Mouse (Mus musculus): ENCODE data around the gene Itpr1. TPM values are rescaled to one million over a fixed set of nuclear protein-coding genes. Genes with fewer than 3 reads are reported as not detected.

The Itpr1 gene
- polyA plus RNA-seq, 1 experiment from 2014 or later = 6.5 TPM

DNA sequence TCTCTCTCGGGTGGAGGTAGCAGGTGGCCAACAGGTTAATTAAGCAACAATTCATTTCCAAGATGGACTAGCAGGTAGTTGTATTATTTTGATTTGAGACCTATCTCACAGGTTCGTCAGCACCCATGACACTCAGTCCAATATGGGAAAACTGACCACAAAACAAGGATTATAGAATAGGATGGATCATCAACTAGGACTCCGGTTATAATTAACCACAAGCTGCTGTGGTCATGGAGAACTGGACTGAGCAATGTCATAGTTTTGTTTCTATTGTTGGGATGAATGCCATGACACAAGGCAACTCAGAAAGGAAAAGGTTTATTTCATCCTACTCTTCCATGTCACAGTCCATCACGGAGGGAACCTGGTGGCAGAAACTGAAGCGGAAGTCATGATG lies 252.3 kb downstream of the Itpr1 start:
- no peak overlapping the region for H3K27ac ChIP-seq (replicated peaks; ENCODE audit: low read depth, low read length)

DNA sequence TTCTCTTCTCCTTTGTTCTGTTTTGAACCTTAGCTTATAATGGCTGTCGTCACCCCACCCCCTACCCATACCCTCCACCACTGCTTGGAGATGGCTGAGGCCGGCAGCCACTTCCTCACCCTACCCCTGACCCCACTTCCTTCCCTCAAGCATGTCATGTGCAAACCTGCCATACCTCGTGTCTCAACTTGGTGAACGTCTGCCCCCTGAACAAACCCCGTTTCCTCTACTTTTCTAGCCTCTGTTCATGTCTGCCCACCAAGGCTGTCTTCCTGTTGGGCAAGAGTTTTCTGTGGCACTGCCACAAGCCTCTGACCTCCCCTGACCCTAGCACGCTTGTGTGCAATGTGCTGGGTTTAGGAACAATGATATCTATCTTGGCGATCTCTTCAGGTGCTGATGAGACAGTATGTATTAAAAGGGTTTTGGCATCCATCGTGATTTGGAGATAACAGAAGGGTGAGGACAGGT lies 253.2 kb downstream of the Itpr1 start:
- no peak overlapping the region for H3K4me2 ChIP-seq (ENCODE audit: low read depth, low read length)
- H3K9ac ChIP-seq (replicated peaks; ENCODE audit: low read length) = no peak overlapping the region
- H3K36me3 ChIP-seq (replicated peaks; ENCODE audit: control insufficient read depth, insufficient read depth, low read depth, low read length) = no peaks in the 10 kb centered on the region
- no peaks in the 10 kb centered on the region for H3K9me3 ChIP-seq (replicated peaks; ENCODE audit: control insufficient read depth, low read length)
- no peak for DNase-seq (ENCODE audit: low spot score)
- H3K27ac ChIP-seq (replicated peaks; ENCODE audit: low read depth, low read length) = no peak overlapping the region
- H3K27me3 ChIP-seq (ENCODE audit: control insufficient read depth, insufficient read depth, low read length) = no peaks in the 10 kb centered on the region
- no peaks in the 10 kb centered on the region for H3K4me1 ChIP-seq (ENCODE audit: control insufficient read depth, insufficient read depth, low read length)
- no peak for ATAC-seq (replicated peaks; ENCODE audit: insufficient number of reproducible peaks, low FRiP score, low TSS enrichment, low read depth)
- WGBS = 65% methylated on average over 8 of the region's 8 CpGs
- no peak overlapping the region for H3K4me3 ChIP-seq (ENCODE audit: low read depth, low read length)

More for the DNA sequence above, 252.3 kb downstream of the Itpr1 start:
- Histone ChIP-seq H3K4me2 (ENCODE audit: low read depth, low read length) (no peak overlapping the region), H3K27me3 (ENCODE audit: control insufficient read depth, insufficient read depth, low read length) (no peaks in the 10 kb centered on the region), H3K9ac (replicated peaks; ENCODE audit: low read length) (no peak overlapping the region), H3K9me3 (replicated peaks; ENCODE audit: control insufficient read depth, low read length) (no peaks in the 10 kb centered on the region), H3K36me3 (replicated peaks; ENCODE audit: control insufficient read depth, insufficient read depth, low read depth, low read length) (no peaks in the 10 kb centered on the region), H3K4me3 (ENCODE audit: low read depth, low read length) (no peak overlapping the region), H3K4me1 (ENCODE audit: control insufficient read depth, insufficient read depth, low read length) (no peaks in the 10 kb centered on the region)
- WGBS = 91% methylated on average over 5 of the region's 5 CpGs
- DNase-seq (ENCODE audit: low spot score) (no peak), ATAC-seq (replicated peaks; ENCODE audit: insufficient number of reproducible peaks, low FRiP score, low TSS enrichment, low read depth) (no peak)

DNA sequence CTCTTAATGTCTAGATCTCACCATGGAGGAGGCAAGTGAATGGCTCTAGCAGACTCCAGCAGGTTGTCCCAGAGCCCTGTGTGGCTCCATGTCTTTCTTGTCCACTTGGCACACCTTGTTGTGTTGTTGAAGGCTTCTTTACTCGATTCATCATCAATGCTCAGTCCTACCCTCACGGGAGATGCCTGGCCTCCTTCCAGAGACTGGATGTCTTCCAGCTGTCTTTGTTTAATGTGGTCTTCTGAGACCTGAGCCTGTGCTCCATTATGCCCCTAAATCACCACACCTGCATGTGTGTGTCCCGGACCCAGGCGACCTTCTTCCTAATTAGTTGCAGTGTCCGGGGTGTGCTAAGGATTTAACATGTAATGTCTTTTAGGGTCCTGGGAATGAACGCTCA lies 254.7 kb downstream of the Itpr1 start:
- Histone ChIP-seq H3K27me3 (ENCODE audit: control insufficient read depth, insufficient read depth, low read length) (no peaks in the 10 kb centered on the region), H3K4me2 (ENCODE audit: low read depth, low read length) (no peak overlapping the region), H3K27ac (replicated peaks; ENCODE audit: low read depth, low read length) (no peak overlapping the region), H3K9me3 (replicated peaks; ENCODE audit: control insufficient read depth, low read length) (no peaks in the 10 kb centered on the region), H3K9ac (replicated peaks; ENCODE audit: low read length) (no peak overlapping the region), H3K4me1 (ENCODE audit: control insufficient read depth, insufficient read depth, low read length) (no peaks in the 10 kb centered on the region), H3K4me3 (ENCODE audit: low read depth, low read length) (no peak overlapping the region), H3K36me3 (replicated peaks; ENCODE audit: control insufficient read depth, insufficient read depth, low read depth, low read length) (no peaks in the 10 kb centered on the region)
- no peak for DNase-seq (ENCODE audit: low spot score)
- no peak for ATAC-seq (replicated peaks; ENCODE audit: insufficient number of reproducible peaks, low FRiP score, low TSS enrichment, low read depth)
- 58% methylated on average over 6 of the region's 6 CpGs for WGBS

DNA sequence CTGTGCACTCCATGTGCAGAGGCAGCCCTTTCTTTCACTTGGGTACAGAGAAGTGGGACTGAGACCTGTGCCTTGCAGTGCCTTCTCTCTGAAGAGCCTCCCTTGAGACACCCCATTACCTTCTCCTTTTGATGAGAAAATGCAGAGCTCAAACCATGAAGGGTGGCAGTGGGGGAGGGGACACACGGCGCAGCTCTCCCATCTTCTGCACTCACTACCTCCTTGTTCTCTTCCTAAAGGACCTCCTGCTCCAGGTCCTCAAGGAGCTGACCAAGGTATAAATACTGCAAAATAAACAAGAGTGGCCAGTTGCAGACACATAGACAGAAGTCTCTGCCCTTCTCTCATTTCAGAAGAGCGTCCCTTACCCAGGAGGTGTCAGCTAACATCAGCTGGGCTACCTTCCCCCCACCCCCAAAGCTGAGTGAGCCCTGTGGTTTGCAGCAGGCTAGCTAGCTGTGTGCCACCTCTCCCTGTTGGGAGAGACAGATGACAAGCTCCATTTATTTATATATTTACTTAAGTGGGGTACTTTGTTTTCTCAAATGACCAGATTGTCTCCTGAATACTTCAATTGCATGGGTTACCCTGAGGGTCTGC lies 255.4 kb downstream of the Itpr1 start:
- WGBS = 41% methylated on average over 3 of the region's 3 CpGs
- no peaks in the 10 kb centered on the region for H3K9me3 ChIP-seq (replicated peaks; ENCODE audit: control insufficient read depth, low read length)
- ATAC-seq (replicated peaks; ENCODE audit: insufficient number of reproducible peaks, low FRiP score, low TSS enrichment, low read depth) (no peak), DNase-seq (ENCODE audit: low spot score) (no peak)
- no peak overlapping the region for H3K9ac ChIP-seq (replicated peaks; ENCODE audit: low read length)
- no peaks in the 10 kb centered on the region for H3K4me1 ChIP-seq (ENCODE audit: control insufficient read depth, insufficient read depth, low read length)
- H3K27me3 ChIP-seq (ENCODE audit: control insufficient read depth, insufficient read depth, low read length) = no peaks in the 10 kb centered on the region
- H3K27ac ChIP-seq (replicated peaks; ENCODE audit: low read depth, low read length) = no peak overlapping the region
- no peak overlapping the region for H3K4me3 ChIP-seq (ENCODE audit: low read depth, low read length)
- no peaks in the 10 kb centered on the region for H3K36me3 ChIP-seq (replicated peaks; ENCODE audit: control insufficient read depth, insufficient read depth, low read depth, low read length)
- no peak overlapping the region for H3K4me2 ChIP-seq (ENCODE audit: low read depth, low read length)

DNA sequence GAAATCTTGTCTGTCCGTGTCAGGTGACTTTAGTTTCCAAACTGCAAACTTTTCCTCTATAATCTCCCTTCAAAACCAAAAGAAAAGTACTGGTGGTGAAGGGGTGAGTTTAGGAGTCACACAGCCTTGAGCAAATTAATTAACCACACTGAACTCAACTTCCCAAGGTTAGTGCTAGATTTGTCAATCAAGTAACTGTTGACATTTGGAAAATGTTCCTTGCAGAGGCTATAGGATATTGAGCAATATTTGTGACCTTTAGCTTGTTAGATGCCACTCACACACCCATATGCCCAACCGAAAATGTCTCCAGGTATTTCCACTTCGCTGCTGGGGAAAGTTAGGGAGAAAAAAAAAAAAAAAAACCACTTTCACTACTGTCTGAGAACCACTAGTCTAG lies 259.0 kb downstream of the Itpr1 start:
- WGBS = 87% methylated on average over 3 of the region's 3 CpGs
- Histone ChIP-seq H3K4me3 (ENCODE audit: low read depth, low read length) (no peak overlapping the region), H3K4me1 (ENCODE audit: control insufficient read depth, insufficient read depth, low read length) (no peaks in the 10 kb centered on the region), H3K36me3 (replicated peaks; ENCODE audit: control insufficient read depth, insufficient read depth, low read depth, low read length) (no peaks in the 10 kb centered on the region), H3K4me2 (ENCODE audit: low read depth, low read length) (no peak overlapping the region), H3K9me3 (replicated peaks; ENCODE audit: control insufficient read depth, low read length) (no peaks in the 10 kb centered on the region), H3K27ac (replicated peaks; ENCODE audit: low read depth, low read length) (no peak overlapping the region), H3K27me3 (ENCODE audit: control insufficient read depth, insufficient read depth, low read length) (no peaks in the 10 kb centered on the region), H3K9ac (replicated peaks; ENCODE audit: low read length) (no peak overlapping the region)
- DNase-seq (ENCODE audit: low spot score) = no peak
- ATAC-seq (replicated peaks; ENCODE audit: insufficient number of reproducible peaks, low FRiP score, low TSS enrichment, low read depth) = no peak

DNA sequence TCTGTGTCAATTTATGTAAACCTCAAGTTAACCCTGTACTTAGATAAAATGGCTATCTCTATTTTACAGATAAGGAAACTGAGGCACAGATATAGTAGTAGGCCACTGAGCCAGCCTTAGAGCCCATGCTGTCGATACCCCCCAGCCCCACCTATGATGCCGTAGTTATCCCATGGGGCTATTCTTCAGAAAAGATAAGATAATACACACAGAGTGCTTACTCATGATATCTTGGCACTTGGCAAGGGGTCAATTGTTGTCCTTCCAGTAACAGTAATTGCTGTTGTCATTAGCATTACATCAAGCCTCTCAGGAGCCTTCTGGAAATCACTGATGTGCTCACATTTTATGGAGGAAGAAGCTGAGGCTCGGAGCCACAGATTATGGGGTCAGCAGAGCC lies 259.9 kb downstream of the Itpr1 start:
- no peaks in the 10 kb centered on the region for H3K27me3 ChIP-seq (ENCODE audit: control insufficient read depth, insufficient read depth, low read length)
- H3K4me1 ChIP-seq (ENCODE audit: control insufficient read depth, insufficient read depth, low read length) = no peaks in the 10 kb centered on the region
- ATAC-seq (replicated peaks; ENCODE audit: insufficient number of reproducible peaks, low FRiP score, low TSS enrichment, low read depth) (no peak), DNase-seq (ENCODE audit: low spot score) (no peak)
- H3K4me2 ChIP-seq (ENCODE audit: low read depth, low read length) = no peak overlapping the region
- H3K9ac ChIP-seq (replicated peaks; ENCODE audit: low read length) = no peak overlapping the region
- H3K27ac ChIP-seq (replicated peaks; ENCODE audit: low read depth, low read length) = no peak overlapping the region
- H3K9me3 ChIP-seq (replicated peaks; ENCODE audit: control insufficient read depth, low read length) = no peaks in the 10 kb centered on the region
- 92% methylated on average over 3 of the region's 3 CpGs for WGBS
- H3K36me3 ChIP-seq (replicated peaks; ENCODE audit: control insufficient read depth, insufficient read depth, low read depth, low read length) = no peaks in the 10 kb centered on the region
- H3K4me3 ChIP-seq (ENCODE audit: low read depth, low read length) = no peak overlapping the region

DNA sequence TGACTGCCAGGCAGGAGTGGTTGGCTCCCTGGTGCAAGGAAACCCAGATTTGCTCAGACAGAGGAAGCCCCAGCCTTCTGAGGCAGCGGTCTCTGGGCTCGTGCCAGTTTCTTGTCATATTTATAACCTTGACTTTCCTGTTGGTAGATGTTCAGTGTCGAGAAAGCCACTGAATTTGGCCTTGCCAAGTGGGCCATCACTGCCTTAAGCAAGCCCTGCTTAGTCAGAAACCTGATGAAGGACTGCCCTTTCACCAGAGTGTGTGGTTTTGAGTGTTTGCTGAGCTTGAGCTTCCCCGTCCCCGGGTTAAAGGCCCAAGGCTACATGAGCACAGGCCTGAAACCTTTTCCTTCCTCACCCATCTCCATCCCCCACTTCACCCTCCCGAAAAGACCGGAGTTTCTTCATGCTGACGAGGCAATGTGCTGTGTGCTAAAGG lies 263.9 kb downstream of the Itpr1 start:
- Histone ChIP-seq H3K27ac (replicated peaks; ENCODE audit: low read depth, low read length) (no peak overlapping the region), H3K36me3 (replicated peaks; ENCODE audit: control insufficient read depth, insufficient read depth, low read depth, low read length) (no peaks in the 10 kb centered on the region), H3K9ac (replicated peaks; ENCODE audit: low read length) (no peak overlapping the region), H3K4me1 (ENCODE audit: control insufficient read depth, insufficient read depth, low read length) (no peaks in the 10 kb centered on the region), H3K4me2 (ENCODE audit: low read depth, low read length) (no peak overlapping the region), H3K4me3 (ENCODE audit: low read depth, low read length) (no peak overlapping the region), H3K9me3 (replicated peaks; ENCODE audit: control insufficient read depth, low read length) (no peaks in the 10 kb centered on the region), H3K27me3 (ENCODE audit: control insufficient read depth, insufficient read depth, low read length) (no peaks in the 10 kb centered on the region)
- 83% methylated on average over 8 of the region's 8 CpGs for WGBS
- no peak for DNase-seq (ENCODE audit: low spot score)
- no peak for ATAC-seq (replicated peaks; ENCODE audit: insufficient number of reproducible peaks, low FRiP score, low TSS enrichment, low read depth)

DNA sequence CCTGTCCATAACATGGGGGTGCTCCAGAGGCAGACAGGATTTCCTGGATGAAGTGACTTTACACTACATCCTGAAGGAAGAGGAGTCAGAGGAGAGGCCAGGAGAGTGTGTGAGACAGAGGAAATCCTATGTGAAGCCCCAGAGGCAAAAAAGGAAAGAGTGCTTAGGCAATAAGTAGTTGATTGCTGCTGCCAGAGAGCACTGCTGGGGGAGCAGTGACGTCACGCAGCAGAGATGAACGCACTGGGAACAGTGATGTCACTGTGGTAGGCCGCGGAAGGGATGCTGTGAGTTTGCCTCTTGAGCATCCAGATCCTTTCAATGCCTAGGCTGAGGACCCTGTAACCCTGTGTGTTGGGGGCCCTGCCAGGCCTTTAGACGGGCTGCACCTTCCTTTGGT lies 264.7 kb downstream of the Itpr1 start:
- H3K9me3 ChIP-seq (replicated peaks; ENCODE audit: control insufficient read depth, low read length) = no peaks in the 10 kb centered on the region
- no peak overlapping the region for H3K9ac ChIP-seq (replicated peaks; ENCODE audit: low read length)
- ATAC-seq (replicated peaks; ENCODE audit: insufficient number of reproducible peaks, low FRiP score, low TSS enrichment, low read depth) (no peak), DNase-seq (ENCODE audit: low spot score) (no peak)
- no peaks in the 10 kb centered on the region for H3K4me1 ChIP-seq (ENCODE audit: control insufficient read depth, insufficient read depth, low read length)
- no peaks in the 10 kb centered on the region for H3K27me3 ChIP-seq (ENCODE audit: control insufficient read depth, insufficient read depth, low read length)
- no peaks in the 10 kb centered on the region for H3K36me3 ChIP-seq (replicated peaks; ENCODE audit: control insufficient read depth, insufficient read depth, low read depth, low read length)
- 89% methylated on average over 6 of the region's 6 CpGs for WGBS
- H3K4me2 ChIP-seq (ENCODE audit: low read depth, low read length) = no peak overlapping the region
- no peak overlapping the region for H3K27ac ChIP-seq (replicated peaks; ENCODE audit: low read depth, low read length)
- no peak overlapping the region for H3K4me3 ChIP-seq (ENCODE audit: low read depth, low read length)

Measured in embryonic facial prominence, embryonic 11.5 days (tissue).